Mouse (Mus musculus): ENCODE measurements around the gene Mrtfb.

DNA sequence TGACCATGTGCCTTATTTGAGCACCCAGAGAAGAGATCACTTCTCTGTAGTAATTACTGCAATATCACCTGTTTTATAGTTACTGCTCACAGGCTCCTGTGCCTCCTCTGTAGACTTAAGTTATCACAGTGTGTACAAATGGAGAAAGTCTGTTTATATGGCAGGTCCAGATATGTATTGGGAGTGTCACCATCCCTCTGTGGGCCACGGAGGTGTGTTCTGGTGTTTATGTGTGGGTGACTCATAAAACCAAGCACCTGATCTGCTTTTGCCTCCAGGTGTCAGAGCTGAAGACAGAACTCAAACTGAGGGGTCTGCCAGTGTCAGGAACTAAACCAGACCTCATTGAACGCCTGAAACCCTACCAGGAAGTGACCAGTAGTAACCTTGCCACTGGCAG lies 144.1 kb downstream of the Mrtfb start:
- TF ChIP-seq CTCF (IDR thresholded peaks at IDR 0.05; ENCODE audit: low read depth, low read length) (no peak), TAL1 (conservative IDR thresholded peaks at IDR 0.05; ENCODE audit: low read depth, low read length) (no peak), POLR2AphosphoS5 (IDR thresholded peaks at IDR 0.05; ENCODE audit: insufficient replicate concordance, low read depth, low read length) (no peak), GATA1 (IDR thresholded peaks at IDR 0.05; ENCODE audit: borderline replicate concordance, low read length) (no peak), GATA2 (IDR thresholded peaks at IDR 0.05; ENCODE audit: borderline replicate concordance, low read depth, low read length) (no peak)
